Comparison of ENCODE assay signal across 29 mouse cellular contexts in genomic region chr19:38000990-38001389, GRCm38 (mm10). TPM values are rescaled to one million over a fixed set of nuclear protein-coding genes. Genes with fewer than 3 reads are reported as not detected.
"Had no signal": no experiment of that assay in that cellular context is flagged by ENCODE, and none has a peak within 500 bp of the region (broad histone marks: within the 10 kb centered on the region; RNA-seq: fewer than 3 reads in every experiment).

No protein-coding gene starts in this region.

- H3K4me1 ChIP-seq: forebrain, embryonic 10.5 days; forebrain, embryonic 12.5 days; forebrain, embryonic 13.5 days; forebrain, embryonic 15.5 days had no signal

- H3K4me3 ChIP-seq: embryonic facial prominence, embryonic 10.5 days; embryonic facial prominence, embryonic 12.5 days; embryonic facial prominence, embryonic 13.5 days; embryonic facial prominence, embryonic 15.5 days; erythroblast, embryonic 14.5 days; forebrain, embryonic 10.5 days; forebrain, embryonic 12.5 days; forebrain, embryonic 13.5 days; forebrain, embryonic 15.5 days; gastrocnemius, adult 2 months had no signal

- H3K27ac ChIP-seq: embryonic facial prominence, embryonic 10.5 days; embryonic facial prominence, embryonic 12.5 days; embryonic facial prominence, embryonic 13.5 days; embryonic facial prominence, embryonic 15.5 days; forebrain, embryonic 10.5 days; forebrain, embryonic 12.5 days; forebrain, embryonic 13.5 days; forebrain, embryonic 15.5 days; gastrocnemius, adult 2 months had no signal

- H3K9ac ChIP-seq: embryonic facial prominence, embryonic 12.5 days; embryonic facial prominence, embryonic 13.5 days; embryonic facial prominence, embryonic 15.5 days; forebrain, embryonic 12.5 days; forebrain, embryonic 13.5 days; forebrain, embryonic 15.5 days; forebrain, postnatal 0 days had no signal

- H3K27me3 ChIP-seq: embryonic facial prominence, embryonic 12.5 days; embryonic facial prominence, embryonic 13.5 days; embryonic facial prominence, embryonic 15.5 days; forebrain, embryonic 12.5 days; forebrain, embryonic 13.5 days; forebrain, embryonic 15.5 days had no signal

- DNase-seq: cerebellum, adult 2 months; cerebellum, adult 8-10 months; cerebellum, adult 9-10 months; cerebellum, adult 9-11 months; cerebellum, postnatal 10 days; cerebellum, postnatal 14 days; cerebellum, postnatal 25 days; cerebellum, postnatal 36 days; embryo, embryonic 11 days; forebrain, postnatal 0 days; gastrocnemius, adult 2 months; gastrocnemius, postnatal 10 days; gastrocnemius, postnatal 14 days; gastrocnemius, postnatal 25 days; gastrocnemius, postnatal 36 days; heart, adult 18-20 months had no signal

- H3K36me3 ChIP-seq: embryonic facial prominence, embryonic 10.5 days; embryonic facial prominence, embryonic 12.5 days; embryonic facial prominence, embryonic 13.5 days; embryonic facial prominence, embryonic 15.5 days; forebrain, embryonic 10.5 days; forebrain, embryonic 12.5 days; forebrain, embryonic 15.5 days had no signal

- H3K4me2 ChIP-seq: embryonic facial prominence, embryonic 12.5 days; embryonic facial prominence, embryonic 13.5 days; embryonic facial prominence, embryonic 15.5 days; forebrain, embryonic 12.5 days; forebrain, embryonic 13.5 days; forebrain, embryonic 15.5 days had no signal

- H3K9me3 ChIP-seq: embryonic facial prominence, embryonic 10.5 days; embryonic facial prominence, embryonic 12.5 days; embryonic facial prominence, embryonic 13.5 days; embryonic facial prominence, embryonic 15.5 days; forebrain, embryonic 10.5 days; forebrain, embryonic 12.5 days; forebrain, embryonic 13.5 days; forebrain, embryonic 15.5 days had no signal

- ATAC-seq: forebrain, embryonic 13.5 days; forebrain, embryonic 14.5 days; forebrain, embryonic 15.5 days; forebrain, embryonic 16.5 days; forebrain, postnatal 0 days had no signal

RNA-seq across cellular contexts. Expression of gene Myof, which starts 42.4 kb away (rescaled TPM):
- polyA plus RNA-seq: erythroblast, embryonic 14.5 days had no signal

RNA-seq across cellular contexts. Expression of gene Cep55, which starts 53.8 kb away (rescaled TPM):
- total RNA-seq: gastrocnemius, adult 18-20 months; gastrocnemius, adult 2 months; gastrocnemius, adult 8-10 months had no signal
- polyA plus RNA-seq: erythroblast, embryonic 14.5 days had no signal
